Mouse (Mus musculus) lung, embryonic 15.5 days (tissue): Measurements from ENCODE around the gene Ablim1. TPM values are rescaled to one million over a fixed set of nuclear protein-coding genes. Genes with fewer than 3 reads are reported as not detected.
A peak's percentile ranks its signal among the peaks of the same experiment; 100 is the strongest.

Experiments used
- ATAC-seq: fragments of 200-750 bp; cut with Nextera tagmentation; 2 replicates; pipeline ENCODE4 v1.8.0; 2017; ENCODE audit warnings: moderate number of reproducible peaks, borderline replicate concordance; ENCODE audit not compliant: low FRiP score, low TSS enrichment; ENCODE audit errors: extremely low read depth
- H3K27ac ChIP-seq: fragments of 300-500 bp; sonication (generic); 2 replicates; pipeline ENCODE4 v1.5.1; 2015; ENCODE audit warnings: moderate library complexity, mild to moderate bottlenecking, inconsistent platforms
- H3K27me3 ChIP-seq: fragments of 300-500 bp; sonication (generic); 2 replicates; pipeline ENCODE4 v1.6.1; 2015; ENCODE audit warnings: inconsistent platforms
- H3K36me3 ChIP-seq: fragments of 300-500 bp; sonication (generic); 2 replicates; pipeline ENCODE4 v1.6.1; 2015; ENCODE audit warnings: inconsistent platforms
- H3K4me1 ChIP-seq: fragments of 300-500 bp; sonication (generic); 2 replicates; pipeline ENCODE4 v1.6.1; 2015; ENCODE audit warnings: inconsistent platforms
- H3K4me2 ChIP-seq: fragments of 300-500 bp; sonication (generic); 2 replicates; pipeline ENCODE4 v1.6.1; 2015; ENCODE audit warnings: inconsistent platforms, mild to moderate bottlenecking, moderate library complexity
- H3K4me3 ChIP-seq: fragments of 300-500 bp; sonication (generic); 2 replicates; pipeline ENCODE4 v1.5.1; 2015; ENCODE audit warnings: mild to moderate bottlenecking, inconsistent platforms
- H3K9ac ChIP-seq: fragments of 300-500 bp; sonication (generic); 2 replicates; pipeline ENCODE4 v1.6.1; 2015; ENCODE audit warnings: inconsistent platforms
- H3K9me3 ChIP-seq: fragments of 300-500 bp; sonication (generic); 2 replicates; pipeline ENCODE4 v1.6.1; 2016; ENCODE audit warnings: inconsistent platforms
- WGBS: fragments of 180-500 bp; shearing (Covaris S2); methylation state at CpG from one replicate; pipeline ENCODE4 v1.1.7; 2015; 5-methylcytosine and 5-hydroxymethylcytosine counted together
- polyA plus RNA-seq: library from polyadenylated mRNA; unstranded; fragments of >200 nt; fragmentation: Nextera tagmentation; extraction: Ambion mirVana; gene quantifications from 2 replicates; pipeline ENCODE4 v1.2.1, GENCODE M21; 2015

Gene Ablim1
- polyA plus RNA-seq, 1 experiment from 2014 or later, result 48.2 TPM

DNA sequence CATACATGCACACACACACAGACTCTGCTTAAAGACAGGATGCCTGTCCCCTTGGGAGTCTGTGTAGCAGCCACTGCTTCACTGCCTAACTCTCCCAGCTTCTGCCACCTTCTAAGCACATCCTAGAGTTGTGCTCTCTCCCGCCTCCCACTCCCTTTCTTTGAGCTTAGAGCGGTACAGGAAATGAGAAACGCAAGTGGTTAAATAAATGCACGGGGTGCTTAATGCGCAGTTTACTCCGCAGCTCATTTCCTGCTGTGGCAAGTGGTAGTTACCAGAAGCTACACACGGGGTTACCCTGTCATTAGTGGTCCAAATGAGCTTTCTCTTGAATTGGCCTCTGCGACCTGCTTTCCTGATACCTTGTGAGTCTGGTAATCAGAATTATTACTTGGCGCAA, 134.4 kb downstream of the Ablim1 start:
- Histone ChIP-seq H3K4me3 (no peak overlapping the region), H3K27ac (no peak overlapping the region), H3K27me3 (no peaks in the 10 kb centered on the region), H3K9me3 (no peaks in the 10 kb centered on the region), H3K36me3 (no peaks in the 10 kb centered on the region), H3K4me2 (no peak overlapping the region), H3K9ac (no peak overlapping the region), H3K4me1 (peaks cover 47% of the 10 kb centered on the region)
- no peak for ATAC-seq
- 53% methylated on average over 9 of the region's 9 CpGs for WGBS

GRCm38 (mm10) chr19:57179269-57179668, 135.4 kb downstream of the Ablim1 start:
- Histone ChIP-seq H3K9ac (no peak overlapping the region), H3K4me1 (peaks cover 43% of the 10 kb centered on the region), H3K36me3 (no peaks in the 10 kb centered on the region), H3K4me3 (no peak overlapping the region), H3K27ac (no peak overlapping the region), H3K4me2 (no peak overlapping the region), H3K9me3 (no peaks in the 10 kb centered on the region), H3K27me3 (no peaks in the 10 kb centered on the region)
- WGBS, result 71% methylated on average over 7 of the region's 7 CpGs
- no peak for ATAC-seq

DNA sequence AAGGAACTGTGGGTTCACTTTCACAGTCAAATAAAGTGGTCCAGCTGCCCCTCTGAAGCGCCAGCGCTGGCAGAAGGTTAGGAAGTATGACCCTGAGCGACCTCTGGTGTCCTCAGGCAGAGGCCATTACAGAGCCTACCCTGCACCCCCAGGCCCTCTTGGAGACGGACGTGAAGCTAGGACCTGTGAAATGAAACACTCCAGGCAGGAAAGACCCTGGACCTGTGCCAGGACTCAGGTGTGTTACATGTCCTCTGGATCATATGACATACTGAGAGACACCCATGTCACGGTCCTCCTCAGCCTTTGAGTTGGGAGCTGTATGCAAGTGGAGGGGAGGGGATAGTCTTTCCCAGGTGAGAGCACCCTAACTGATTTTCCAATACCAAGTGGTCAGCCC, 137.4 kb downstream of the Ablim1 start:
- Histone ChIP-seq H3K4me3 (no peak overlapping the region), H3K4me2 (no peak overlapping the region), H3K36me3 (no peaks in the 10 kb centered on the region), H3K27me3 (no peaks in the 10 kb centered on the region), H3K4me1 (peaks cover 36% of the 10 kb centered on the region), H3K9ac (no peak overlapping the region), H3K27ac (no peak overlapping the region), H3K9me3 (no peaks in the 10 kb centered on the region)
- no peak for ATAC-seq
- 66% methylated on average over 6 of the region's 6 CpGs for WGBS

DNA sequence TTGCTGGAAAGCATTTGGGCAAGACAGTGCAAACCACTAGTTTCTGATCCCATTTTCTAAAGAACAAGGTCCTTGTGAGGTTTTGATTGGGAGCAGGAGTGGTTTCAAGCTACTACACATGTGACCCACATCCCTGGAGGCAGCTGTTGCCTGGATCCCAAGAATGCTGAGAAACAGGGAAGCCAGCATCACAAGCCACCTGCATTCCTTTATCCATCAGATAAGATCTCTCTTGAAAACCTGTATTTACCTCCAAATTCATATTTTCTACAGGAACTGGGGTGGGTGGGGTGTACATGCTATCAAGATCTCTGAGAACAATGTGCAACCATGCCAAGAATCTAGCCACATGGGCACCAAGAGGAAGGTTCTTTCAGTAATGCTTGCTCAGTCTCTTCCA, 139.6 kb downstream of the Ablim1 start:
- no peak for ATAC-seq
- H3K27ac ChIP-seq, result 0 out of 2 replicates have a peak overlapping the region, but pooled peaks have one; percentile 5

DNA sequence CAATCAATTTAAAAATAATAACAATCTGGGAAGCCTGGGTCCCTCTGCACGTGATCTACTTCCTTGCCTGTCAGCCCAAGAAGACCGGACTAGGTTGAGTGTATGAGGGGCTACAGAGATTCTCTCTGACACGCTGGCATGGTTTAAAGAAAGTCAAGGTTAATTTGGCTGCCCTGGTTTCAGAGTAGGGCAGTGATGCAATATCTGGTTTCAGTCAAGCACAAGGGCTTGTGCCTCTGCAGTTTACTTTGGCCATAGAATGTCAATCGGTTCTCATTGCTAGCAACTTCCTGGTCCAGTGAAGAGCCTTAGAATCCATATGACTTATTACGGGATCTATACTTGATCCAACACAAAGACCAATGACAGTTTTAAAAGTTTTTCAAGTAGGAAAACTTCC, 140.2 kb downstream of the Ablim1 start:
- Histone ChIP-seq H3K9me3 (no peaks in the 10 kb centered on the region), H3K4me1 (peaks cover 15% of the 10 kb centered on the region; the same call in 1 of the 2 replicates), H3K27ac (0 out of 2 replicates have a peak overlapping the region, but pooled peaks have one; percentile 5), H3K36me3 (no peaks in the 10 kb centered on the region), H3K27me3 (no peaks in the 10 kb centered on the region), H3K4me3 (no peak overlapping the region), H3K9ac (no peak overlapping the region), H3K4me2 (no peak overlapping the region)
- WGBS, result 70% methylated on average over 5 of the region's 5 CpGs
- ATAC-seq, result no peak

More for the DNA sequence above, 139.6 kb downstream of the Ablim1 start:
- H3K27me3 ChIP-seq, result no peaks in the 10 kb centered on the region
- no peaks in the 10 kb centered on the region for H3K36me3 ChIP-seq
- no peak overlapping the region for H3K9ac ChIP-seq
- no peaks in the 10 kb centered on the region for H3K9me3 ChIP-seq
- peaks cover 18% of the 10 kb centered on the region; the same call in 1 of the 2 replicates for H3K4me1 ChIP-seq
- no peak overlapping the region for H3K4me2 ChIP-seq
- H3K4me3 ChIP-seq, result no peak overlapping the region

GRCm38 (mm10) chr19:57174045-57174444, 140.7 kb downstream of the Ablim1 start:
- H3K27ac ChIP-seq, result no peak overlapping the region
- H3K36me3 ChIP-seq, result no peaks in the 10 kb centered on the region
- H3K4me1 ChIP-seq, result peaks cover 13% of the 10 kb centered on the region; the same call in 1 of the 2 replicates
- ATAC-seq, result no peak
- no peaks in the 10 kb centered on the region for H3K27me3 ChIP-seq
- H3K4me3 ChIP-seq, result no peak overlapping the region
- H3K9me3 ChIP-seq, result no peaks in the 10 kb centered on the region
- H3K4me2 ChIP-seq, result no peak overlapping the region
- no peak overlapping the region for H3K9ac ChIP-seq
- 70% methylated on average over 5 of the region's 5 CpGs for WGBS

GRCm38 (mm10) chr19:57172321-57172720, 142.4 kb downstream of the Ablim1 start:
- Histone ChIP-seq H3K27me3 (no peaks in the 10 kb centered on the region), H3K4me1 (0 out of 2 replicates have a peak, but pooled peaks cover 7% of the 10 kb centered on the region), H3K9ac (no peak overlapping the region), H3K27ac (no peak overlapping the region), H3K4me3 (no peak overlapping the region), H3K9me3 (no peaks in the 10 kb centered on the region), H3K4me2 (no peak overlapping the region), H3K36me3 (no peaks in the 10 kb centered on the region)
- no peak for ATAC-seq
- WGBS, result 82% methylated on average over 5 of the region's 5 CpGs

DNA sequence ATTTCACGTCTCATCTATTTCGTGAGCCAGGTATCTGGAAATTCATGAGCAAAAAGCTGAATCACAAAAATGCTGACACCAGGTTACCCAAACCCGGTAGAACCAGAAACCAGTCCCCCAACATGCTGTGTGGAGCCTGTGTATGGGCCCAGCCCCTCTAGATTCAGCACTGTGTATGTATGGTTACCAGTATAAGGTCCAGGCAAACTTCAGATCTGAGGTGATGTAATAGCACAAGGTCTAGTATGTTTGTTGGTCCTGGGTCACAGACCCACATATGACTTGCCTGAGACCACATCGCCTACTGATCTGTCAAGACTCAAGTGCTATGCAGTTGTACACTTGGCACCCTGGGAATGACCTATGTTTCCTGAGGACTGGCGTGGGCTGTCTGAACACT, 143.8 kb downstream of the Ablim1 start:
- Histone ChIP-seq H3K4me2 (no peak overlapping the region), H3K36me3 (no peaks in the 10 kb centered on the region), H3K27me3 (no peaks in the 10 kb centered on the region), H3K9ac (no peak overlapping the region), H3K9me3 (no peaks in the 10 kb centered on the region), H3K4me1 (0 out of 2 replicates have a peak, but pooled peaks cover 7% of the 10 kb centered on the region), H3K27ac (no peak overlapping the region), H3K4me3 (no peak overlapping the region)
- WGBS, result 86% methylated on average over 5 of the region's 5 CpGs
- ATAC-seq, result no peak

- no peaks in the 10 kb centered on the region for H3K36me3 ChIP-seq
Observed at GRCm38 (mm10) chr19:57169485-57169884, 145.2 kb downstream of the Ablim1 start.

GRCm38 (mm10) chr19:57167721-57168120, 147.0 kb downstream of the Ablim1 start:
- Histone ChIP-seq H3K9ac (no peak overlapping the region), H3K4me1 (no peaks in the 10 kb centered on the region), H3K27me3 (no peaks in the 10 kb centered on the region), H3K4me2 (no peak overlapping the region), H3K27ac (no peak overlapping the region), H3K36me3 (no peaks in the 10 kb centered on the region), H3K4me3 (no peak overlapping the region), H3K9me3 (no peaks in the 10 kb centered on the region)
- 82% methylated on average over 5 of the region's 5 CpGs for WGBS
- no peak for ATAC-seq

More at GRCm38 (mm10) chr19:57169485-57169884, 145.2 kb downstream of the Ablim1 start:
- Histone ChIP-seq H3K9ac (no peak overlapping the region), H3K4me3 (no peak overlapping the region), H3K4me2 (no peak overlapping the region), H3K27me3 (no peaks in the 10 kb centered on the region), H3K27ac (no peak overlapping the region), H3K4me1 (0 out of 2 replicates have a peak, but pooled peaks cover 6% of the 10 kb centered on the region), H3K9me3 (no peaks in the 10 kb centered on the region)
- no peak for ATAC-seq
- 79% methylated on average over 2 of the region's 2 CpGs for WGBS

- 54% methylated on average over 2 of the region's 2 CpGs for WGBS
- Histone ChIP-seq H3K27me3 (no peaks in the 10 kb centered on the region), H3K9ac (no peak overlapping the region), H3K36me3 (no peaks in the 10 kb centered on the region), H3K4me1 (no peaks in the 10 kb centered on the region), H3K27ac (no peak overlapping the region), H3K4me3 (no peak overlapping the region), H3K9me3 (no peaks in the 10 kb centered on the region), H3K4me2 (no peak overlapping the region)
- ATAC-seq, result no peak
Observed at GRCm38 (mm10) chr19:57164882-57165281, 149.8 kb downstream of the Ablim1 start.

DNA sequence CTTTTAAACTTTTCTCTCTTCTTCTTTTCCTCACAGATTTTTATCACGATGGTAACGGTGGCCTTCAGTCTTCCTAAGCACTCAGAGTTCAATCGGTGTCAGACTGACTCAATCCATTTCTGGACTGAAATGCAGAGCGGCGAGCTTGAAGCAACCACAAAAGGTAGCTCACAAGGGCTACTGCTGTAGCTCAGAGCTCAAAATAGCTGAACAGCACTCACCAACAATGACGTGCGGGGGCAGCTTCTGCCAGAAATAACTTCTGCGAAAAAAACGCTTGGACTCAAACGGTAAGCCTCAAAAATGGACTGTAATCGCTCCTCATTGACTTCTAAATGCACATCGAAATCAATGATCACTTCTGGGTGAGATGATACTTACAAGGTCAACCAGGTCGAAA, 151.4 kb downstream of the Ablim1 start:
- Histone ChIP-seq H3K36me3 (no peaks in the 10 kb centered on the region), H3K4me2 (no peak overlapping the region), H3K4me3 (no peak overlapping the region), H3K27me3 (no peaks in the 10 kb centered on the region), H3K9me3 (no peaks in the 10 kb centered on the region), H3K27ac (no peak overlapping the region), H3K4me1 (no peaks in the 10 kb centered on the region), H3K9ac (no peak overlapping the region)
- ATAC-seq, result no peak
- 81% methylated on average over 13 of the region's 13 CpGs for WGBS
